Mouse (Mus musculus): Measurements from ENCODE around the gene Dapk2.

Dapk2 gene

DNA sequence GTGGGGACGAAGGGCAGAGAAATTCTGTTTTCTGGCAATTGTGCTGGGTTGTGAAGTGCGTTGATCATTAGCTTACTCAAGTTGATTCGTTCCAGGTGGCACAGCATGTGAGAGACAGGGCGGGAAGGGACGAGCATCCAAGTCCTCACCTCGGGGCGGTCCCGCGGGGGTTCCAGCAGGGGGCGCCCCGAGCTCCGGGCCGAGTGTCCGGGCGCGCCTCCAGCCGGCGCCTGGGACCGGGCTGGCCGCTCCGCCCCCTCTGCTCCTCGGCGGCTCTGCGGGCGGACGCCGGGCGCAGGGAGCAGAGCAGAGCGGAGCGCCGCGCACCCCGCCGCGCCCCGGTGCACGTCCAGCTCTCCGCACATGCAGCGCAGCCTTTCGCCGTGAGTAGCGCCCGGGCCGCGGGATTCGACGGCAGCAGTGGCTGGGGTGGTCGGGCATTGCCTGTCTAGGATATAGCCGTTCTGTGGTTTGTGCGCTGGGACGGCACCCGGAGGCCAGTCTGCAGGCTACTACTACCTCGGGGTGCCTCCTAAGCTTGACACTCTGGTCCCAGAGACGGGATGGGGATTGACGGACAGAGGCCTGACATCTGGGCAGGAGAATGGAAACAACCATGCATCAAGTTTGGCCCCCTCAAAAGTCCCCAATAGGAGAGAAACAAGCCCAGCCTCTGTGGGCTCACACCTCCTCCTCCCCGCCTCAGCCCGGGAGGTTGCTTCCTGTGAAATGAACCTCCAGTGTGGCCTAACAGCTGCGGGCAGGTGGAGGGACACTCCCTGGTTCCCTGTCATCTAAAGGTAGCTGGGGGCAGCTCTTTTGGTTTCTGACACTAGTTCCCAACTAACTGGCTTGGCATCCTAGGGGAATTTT is at the start of gene Dapk2:
Gene Dapk2, plus strand, starts transcription at position 266 of the 873 bp plus-strand sequence.
- peak; percentile 43 for DNase-seq

DNA sequence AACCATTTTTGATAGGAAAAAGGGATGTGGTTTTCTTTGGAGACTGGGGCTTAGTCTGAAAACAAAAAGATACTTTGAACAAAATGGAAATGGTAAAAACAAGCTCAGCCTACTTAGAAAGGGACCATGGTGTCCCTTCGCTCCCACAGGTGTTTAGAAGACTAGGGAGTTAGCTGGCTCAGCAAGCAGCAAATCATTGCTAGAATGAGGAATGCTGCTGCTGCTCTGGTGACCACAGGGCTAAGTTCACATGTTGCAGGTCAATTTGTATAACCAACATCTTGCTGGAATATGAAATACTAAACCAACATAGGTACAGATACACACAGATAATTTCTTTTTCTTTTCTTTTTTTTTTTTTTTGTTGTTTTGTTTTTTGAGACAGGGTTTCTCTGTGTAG is 48.4 kb upstream of the Dapk2 start:
- DNase-seq, result no peak

DNA sequence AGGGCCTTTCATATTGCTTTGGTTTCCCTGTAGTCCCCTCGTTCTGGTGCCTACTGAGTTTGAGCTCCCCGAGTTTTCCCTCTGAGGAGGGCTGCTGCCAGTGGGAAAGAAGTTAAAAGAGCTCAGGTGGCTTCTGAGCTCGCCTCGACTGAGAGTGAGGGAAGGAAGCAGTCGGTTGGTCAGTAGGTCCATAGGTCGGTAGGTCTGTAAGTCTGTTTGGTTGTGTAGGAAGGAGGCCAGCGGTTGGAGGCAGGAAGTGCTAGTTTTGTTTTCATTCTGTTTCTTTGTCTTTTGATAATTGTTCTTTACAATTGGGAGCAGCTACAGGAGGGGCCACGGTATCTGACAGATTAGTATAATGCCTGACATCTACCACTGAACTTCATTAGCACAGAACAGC is 47.9 kb upstream of the Dapk2 start:
- no peak for DNase-seq

DNA sequence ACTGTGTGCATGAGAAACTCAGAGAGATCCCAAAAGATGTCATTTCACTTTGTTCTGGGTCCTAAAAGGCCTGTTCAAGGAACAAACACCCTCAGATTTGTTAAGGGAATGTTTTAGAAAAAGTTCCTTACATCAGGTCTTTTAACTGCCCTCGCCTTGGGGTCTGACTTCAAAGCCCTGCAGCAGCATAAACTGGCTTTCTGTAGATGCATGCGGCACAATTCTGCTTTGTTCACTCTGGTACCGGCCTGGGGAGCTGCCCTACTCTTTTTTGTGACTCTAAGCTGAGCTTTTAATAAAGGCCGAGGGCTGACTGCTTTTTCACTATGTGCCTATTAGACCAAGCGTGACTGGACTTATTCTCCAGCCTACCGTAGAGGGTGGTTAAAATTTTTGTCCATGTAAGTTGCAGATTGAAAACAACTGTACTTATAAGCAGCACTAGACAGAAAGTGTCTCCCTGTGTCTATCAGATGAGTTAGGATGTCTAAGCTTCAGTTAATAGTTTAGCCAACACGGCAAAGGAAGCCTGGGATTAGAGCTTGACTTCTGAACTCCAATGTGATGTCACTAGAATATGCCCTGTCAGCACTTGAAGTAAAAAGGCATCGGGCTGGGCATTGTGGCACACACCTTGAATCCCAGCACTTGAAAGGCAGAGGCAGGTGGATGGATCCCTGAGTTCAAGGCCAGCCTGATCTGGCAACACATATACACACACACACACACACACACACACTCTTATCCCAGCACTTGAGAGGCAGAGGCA is 47.2 kb upstream of the Dapk2 start:
- no peak for DNase-seq

DNA sequence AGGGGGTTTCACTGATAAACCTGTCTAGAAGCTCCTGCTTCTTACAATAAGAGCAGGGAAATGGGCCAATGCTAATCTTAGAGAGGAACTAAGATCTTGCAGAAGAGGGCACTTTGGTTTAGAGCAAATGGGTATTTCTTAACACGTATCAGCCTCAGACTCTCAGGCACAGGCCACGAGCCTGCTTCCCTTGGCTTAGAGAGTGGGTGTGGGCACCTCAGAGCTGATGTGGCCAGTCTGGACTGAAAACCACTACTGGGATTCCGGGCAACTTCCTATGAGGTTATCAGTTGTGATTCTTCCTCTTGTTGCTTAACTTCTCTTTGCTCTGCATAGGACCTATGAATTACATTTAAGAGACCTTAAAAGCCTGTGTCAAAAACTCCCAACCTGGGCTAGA is 43.7 kb upstream of the Dapk2 start:
- DNase-seq, result no peak

DNA sequence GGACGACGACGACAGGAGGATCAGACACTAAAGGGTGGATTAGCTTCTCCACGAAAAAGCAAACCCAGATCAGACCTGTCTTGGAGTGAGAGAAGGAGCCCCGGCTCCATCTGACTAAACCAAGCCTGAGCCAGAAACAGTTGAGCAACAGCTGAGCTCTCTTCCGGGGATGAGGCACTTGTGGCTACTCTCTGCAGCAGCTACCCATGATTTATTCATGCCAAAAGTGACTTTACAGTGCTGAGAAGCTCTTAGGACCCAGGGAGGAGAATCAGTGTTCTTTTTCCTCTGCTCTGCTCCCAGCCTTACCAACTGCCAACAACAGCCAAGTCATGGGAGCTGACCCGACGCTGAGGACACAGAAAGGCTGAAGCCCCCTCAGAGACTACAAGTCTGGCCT is 41.1 kb upstream of the Dapk2 start:
- DNase-seq, result no peak

DNA sequence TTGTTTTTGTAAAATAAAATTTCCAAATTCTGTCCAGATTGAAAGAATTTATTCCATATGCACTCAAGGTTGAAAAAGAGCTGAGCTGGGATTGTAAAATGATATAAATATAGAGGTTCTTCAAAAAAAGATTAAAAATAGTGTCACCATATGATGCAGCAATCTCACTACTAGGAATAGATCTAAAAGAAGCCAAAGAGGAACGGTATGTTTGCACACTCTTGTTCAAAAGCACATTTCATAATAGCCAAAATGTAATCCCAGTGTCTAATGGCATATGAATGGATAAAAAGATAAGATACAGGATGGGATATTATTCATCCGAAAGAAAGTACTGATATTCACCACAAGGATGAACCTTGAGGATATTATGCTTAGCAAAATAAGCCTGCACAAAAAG is 38.5 kb upstream of the Dapk2 start:
- DNase-seq, result no peak

DNA sequence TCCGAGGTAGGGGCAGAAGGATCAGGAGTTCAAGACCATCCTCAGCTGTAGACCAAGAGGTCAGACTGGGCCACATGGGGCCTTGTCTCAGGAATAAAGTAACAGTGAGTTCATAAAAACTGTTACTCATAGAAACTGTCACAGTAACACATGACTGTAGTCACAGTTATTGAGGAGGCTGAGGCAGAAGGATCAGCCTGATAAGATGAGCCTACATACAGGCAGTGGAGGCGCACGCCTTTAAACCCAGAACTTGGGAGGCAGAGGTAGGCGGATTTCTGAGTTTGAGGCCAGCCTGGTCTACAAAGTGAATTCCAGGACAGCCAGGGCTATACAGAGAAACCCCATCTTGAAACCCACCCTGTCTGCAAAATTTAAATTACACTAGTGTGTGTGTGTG is 37.9 kb upstream of the Dapk2 start:
- no peak for DNase-seq

DNA sequence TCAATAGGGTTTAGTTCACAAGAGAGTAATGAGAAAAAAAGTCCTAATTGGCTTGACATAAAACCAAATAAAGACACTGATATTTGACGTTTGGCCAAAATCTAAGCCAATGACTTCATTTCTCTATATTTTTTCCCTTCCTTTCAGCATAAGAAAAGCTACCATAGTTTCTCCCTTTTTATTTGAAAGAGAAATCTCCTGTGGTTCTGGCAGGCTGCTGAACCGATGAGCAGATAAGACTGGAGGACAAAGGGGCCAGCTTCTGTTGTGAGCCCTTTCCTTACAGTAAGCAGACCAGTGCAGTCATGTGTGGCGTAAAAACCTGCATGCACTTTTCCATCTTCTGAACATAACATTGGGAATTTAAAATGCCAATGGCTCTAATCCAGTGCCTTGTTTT is 37.1 kb upstream of the Dapk2 start:
- no peak for DNase-seq

DNA sequence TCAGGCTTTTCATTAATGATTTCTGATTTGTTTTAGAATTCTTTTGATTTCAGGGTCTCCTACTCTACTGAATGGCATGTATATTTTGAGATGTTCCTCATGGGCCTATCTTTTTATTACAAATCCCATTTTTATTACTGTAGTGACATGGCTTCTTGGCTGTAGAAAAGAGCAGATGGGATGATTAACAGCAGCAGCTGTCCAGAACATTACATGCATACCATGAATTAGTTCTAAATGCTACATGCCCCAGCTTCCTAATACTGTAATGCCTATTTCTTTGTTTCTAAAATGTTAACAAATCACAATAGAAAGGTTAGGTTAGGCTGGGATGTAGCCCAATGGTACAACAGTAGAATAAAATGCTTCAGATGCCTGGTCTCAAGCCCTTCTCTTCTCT is 36.6 kb upstream of the Dapk2 start:
- no peak for DNase-seq

DNA sequence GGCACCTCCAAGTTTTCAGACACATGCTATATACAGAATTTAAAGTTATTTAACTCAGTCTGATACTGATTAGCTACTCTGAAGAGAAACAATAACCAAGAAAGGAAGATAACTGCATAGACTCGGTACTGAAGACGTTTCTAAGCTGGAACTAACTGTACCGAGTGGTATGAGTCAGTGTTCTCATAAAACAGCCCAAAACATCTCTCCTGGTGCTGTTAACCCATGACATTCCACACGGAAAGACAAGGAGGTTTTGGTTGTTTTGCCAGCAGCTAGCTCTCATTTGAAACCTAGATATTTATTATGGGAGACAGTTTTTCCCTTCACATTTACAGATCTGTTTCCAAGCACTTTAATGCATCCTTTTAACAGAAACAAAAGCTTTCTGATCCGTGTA is 34.4 kb upstream of the Dapk2 start:
- no peak for DNase-seq

DNA sequence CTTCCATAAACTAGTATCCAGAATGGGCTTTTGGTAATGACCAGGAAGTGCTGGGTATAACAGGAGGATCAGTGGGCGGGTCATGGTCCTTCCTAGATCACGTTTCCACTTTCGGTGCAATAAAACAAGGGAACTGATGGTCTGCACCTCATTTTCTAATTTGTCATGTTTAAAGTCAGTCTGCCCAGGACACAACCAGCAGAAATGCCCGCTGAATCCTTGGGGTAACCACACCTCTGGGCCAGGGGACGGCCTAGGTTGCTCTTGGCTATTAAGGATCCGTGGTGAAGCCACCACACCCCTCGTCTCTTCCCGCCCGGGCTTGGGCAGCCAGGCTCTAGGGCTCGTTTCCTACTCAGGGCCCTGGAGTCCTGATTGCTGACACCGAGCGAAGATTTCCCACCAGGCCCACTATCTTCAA is 33.9 kb upstream of the Dapk2 start:
- DNase-seq, result no peak

DNA sequence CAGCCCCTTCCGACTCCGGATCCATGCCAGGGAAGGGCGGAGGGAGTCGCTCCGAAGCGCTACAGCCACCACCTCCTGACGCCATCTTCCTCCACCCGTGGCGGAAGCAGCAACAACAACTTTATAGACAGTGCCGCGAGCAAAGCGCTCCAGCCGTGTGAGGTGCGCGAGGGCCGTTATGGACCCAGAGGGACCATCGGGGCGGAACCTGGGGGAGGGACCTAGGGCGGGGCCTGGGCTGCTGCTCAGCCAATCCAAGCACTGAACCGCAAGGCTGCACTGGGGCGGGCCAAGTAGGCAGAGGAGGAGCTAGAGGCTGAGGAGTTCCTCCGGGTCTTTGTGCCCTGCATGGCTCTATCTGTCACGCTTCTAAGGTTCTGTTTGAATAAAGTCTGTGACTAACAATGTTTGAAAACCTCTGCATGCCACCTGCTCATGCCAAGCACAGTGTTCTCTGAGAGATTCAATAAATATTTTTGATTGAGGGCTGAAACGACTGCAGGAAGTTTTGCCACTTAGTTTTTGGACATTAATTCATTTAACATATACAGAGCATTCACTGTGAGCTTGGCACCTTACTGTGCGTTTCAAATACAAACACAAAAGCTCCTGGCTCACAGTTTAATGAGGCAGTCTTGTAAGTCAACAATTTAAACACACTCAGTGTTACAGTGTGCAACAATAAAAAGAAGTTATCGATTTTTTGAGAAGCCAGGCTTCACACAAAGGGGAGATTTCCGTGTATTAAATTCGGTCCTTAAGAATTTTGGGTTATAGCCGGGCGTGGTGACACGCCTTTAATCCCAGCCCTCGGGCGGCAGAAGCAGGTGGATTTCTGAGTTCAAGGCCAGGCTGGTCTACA is 33.1 kb upstream of the Dapk2 start:
- peak; percentile 93 for DNase-seq

DNA sequence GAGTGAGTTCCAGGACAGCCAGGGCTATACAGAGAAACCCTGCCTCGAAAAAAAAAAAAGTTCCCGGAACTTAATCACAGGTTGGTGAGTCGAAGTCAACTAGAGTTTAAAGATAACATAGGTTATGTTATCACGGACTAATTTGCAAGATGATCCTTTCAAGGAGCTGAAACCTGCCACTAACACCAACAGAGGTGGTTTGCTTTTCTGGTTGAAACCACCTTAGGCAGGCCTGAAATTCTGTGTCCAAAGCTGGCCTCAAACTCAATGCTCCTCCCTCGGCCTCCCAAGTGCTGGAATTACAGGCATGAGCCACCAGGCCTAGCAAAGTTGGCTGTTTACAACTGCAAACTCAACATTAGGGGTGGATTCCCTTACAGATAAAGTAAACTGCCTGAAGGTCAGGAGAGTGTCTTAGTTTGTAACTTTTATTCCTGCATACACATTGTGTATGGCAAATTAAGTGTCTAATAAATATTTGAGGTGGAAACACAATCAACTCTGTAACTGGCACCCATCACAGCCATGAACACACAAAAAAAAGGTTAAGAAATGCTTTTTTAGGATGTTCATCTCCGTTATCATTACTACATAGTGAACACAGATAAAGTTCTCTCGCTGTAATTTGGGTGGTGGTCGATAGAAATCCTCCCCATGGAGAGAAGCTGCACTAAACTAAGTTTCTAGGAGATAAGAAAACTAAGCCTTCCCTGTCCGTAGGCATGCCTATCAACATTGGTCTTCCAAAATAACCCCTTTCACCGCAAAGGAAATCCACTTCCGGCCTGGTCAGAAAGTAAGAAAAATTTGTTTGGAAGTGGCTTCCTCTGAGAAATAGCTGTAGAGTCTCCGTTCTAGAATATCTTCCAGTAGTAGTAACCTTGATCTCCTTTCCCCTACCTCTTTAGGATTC is 32.2 kb upstream of the Dapk2 start:
- no peak for DNase-seq

DNA sequence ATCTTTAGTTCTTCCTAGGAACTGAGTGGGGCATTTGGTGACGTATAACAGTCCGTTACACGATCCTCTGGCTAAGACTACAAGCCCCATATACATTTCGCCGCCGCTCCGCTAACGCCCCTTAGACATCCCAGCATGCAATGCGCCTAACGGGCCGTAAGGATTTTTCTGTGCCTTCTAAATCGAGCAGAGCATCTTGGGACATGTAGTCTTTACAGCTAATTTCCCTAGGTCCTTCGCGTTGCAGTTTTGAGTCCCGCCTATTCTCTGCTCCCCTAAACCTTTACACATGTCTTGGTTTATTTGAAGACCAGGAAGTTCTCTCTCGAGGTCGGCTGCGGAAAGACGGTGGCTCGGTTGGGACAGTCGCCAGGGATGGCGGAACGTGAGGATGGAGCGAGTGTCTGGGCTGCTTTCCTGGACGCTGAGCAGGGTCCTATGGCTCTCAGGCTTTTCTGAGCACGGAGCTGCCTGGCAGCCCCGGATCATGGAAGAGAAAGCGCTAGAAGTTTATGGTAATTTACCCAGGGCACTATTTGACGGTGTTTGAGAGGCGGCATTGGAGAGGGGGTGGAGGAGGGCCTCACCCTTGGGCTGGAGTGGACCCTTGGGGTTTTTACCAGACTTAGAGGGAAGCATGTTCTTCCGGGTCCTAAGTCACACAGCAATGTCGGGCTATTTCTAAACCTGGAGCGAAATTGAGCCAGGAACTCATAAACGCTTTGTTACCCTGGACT is 31.4 kb upstream of the Dapk2 start, which contains the start of the genes Snx1 and Ciao2a:
Gene Snx1, minus strand, starts transcription at position 132 of the 737 bp plus-strand sequence.
Gene Ciao2a, plus strand, starts transcription at position 156 of the 737 bp plus-strand sequence.
- peak; percentile 91 for DNase-seq

DNA sequence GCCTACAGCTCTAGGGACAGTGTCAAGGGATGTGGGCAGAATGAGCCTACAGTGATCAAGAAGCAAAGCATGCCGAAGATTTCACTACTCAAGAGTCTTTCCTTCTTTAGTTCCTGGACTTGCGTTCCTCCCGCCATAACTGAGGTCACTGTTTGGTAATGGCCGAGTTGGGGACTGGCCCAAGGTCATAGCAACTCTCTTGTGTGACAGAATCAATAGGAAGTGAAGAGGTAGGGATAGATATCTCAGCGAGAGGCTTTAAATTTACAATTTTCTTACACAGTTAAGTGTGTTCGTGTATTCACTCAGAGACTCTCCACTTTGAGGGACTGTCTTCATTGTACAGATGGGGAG is 30.9 kb upstream of the Dapk2 start:
- no peak for DNase-seq

DNA sequence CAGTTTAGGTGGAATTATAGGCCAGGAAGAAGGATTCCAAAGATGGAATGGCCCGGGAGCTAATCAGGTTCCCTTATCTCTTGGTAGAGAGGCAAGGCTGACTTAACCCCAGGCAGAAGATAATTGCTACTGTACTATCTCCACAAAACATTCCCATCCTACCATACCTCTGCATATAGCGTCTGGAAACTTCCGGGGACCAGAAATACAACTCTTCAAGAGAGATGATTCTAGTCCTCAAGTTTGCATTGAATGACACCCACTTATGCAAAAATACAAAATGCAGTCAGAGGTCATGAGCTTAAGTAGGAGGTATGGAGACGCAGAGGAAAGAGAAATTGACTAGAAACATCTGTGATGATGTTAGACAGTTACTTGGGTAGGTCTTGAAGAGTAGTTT is 30.1 kb upstream of the Dapk2 start:
- DNase-seq, result no peak

DNA sequence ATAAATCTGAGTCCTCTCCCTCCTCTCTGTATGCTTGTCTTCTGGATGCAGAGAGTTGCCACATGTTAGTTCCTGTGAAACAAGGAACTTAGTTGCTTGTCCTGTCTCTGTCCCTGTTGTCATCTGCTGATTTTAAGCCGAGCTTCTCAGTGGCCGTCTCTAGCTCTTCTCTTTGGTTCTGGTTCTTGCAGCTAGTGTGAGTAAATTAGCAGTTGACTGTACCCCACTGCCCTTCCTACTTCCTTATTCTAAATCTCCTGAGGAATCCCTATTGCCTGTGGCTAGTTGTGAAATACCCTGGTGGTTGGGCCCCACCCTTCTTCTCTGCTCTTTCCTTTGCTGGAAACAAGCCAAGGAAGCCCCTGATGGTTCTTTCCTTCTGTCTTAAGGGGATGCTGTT is 26.6 kb upstream of the Dapk2 start:
- no peak for DNase-seq

DNA sequence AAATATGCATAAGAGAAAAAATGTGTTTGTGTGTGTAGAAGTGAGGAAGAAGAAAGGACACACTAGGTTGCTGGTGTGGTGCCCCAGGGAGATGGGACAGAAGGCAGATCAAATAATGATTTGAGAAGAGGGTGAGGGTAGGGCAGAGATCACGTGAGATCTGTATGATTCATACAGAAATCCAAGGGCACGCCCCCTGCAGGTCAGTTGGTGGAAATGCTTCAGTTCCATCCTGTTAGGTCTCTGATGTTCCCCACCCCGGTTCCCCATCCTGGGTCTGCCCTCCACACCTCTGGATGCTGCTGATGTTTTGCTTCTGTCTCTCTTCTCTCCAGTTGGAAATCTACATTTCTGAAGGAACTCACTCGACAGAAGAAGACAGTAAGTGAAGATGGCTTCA is 22.1 kb upstream of the Dapk2 start:
- no peak for DNase-seq

DNA sequence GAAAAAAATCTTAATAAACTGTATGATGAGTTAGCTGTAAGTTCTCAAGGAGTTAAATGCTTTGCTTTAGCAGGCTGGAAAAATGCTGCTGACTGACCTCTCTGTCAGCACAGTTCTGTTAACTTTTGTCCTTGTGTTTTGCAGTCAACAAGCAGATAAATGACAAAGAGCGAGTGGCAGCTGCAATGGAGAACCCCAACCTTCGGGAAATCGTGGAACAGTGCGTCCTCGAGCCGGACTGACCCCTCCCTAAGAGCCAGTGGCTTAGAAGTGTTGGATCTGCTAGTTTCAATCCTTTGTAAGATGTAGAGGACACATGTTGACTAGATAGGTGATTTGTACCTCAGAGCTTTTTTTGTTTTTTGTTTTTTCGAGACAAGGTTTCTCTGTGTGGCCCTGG is 19.8 kb upstream of the Dapk2 start:
- DNase-seq, result no peak

DNA sequence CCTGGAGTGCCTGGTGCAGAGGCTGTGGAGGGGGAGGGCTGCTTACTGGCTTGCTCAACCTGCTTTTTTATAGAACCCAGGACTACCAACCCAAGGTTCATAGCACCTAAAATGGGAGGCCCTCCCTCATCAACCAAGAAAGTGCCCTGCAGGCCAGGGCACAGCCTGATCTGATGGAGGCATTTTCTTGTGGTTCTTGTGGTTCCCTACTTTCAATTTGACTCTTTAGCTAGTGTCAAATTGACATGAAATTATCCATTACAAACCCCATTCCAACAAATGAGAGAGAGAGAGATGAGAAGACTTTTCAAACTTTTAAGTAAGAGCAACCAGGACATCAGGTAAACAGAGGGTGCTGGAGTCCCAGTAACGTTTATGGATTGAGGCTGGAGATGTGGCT is 15.8 kb upstream of the Dapk2 start:
- DNase-seq, result no peak
